Mouse (Mus musculus): ENCODE results near the gene Sh3rf3. TPM values are rescaled to one million over a fixed set of nuclear protein-coding genes. Genes with fewer than 3 reads are reported as not detected.

Sh3rf3 gene
- total RNA-seq, 1 experiment = 1.6 TPM

- H3K9ac ChIP-seq (ENCODE audit: insufficient read depth, low read depth, low read length, poor library complexity, severe bottlenecking) = no peak overlapping the region
- in situ Hi-C loops (cut with MboI; ENCODE audit: low sequenced_read_pairs in 2 of 2, unreplicated experiment in 2 of 2) = loop anchor here in 1 of 2 experiments (25.0 kb wide), 1 partner anchor 486 kb away; no protein-coding TSS in a partner anchor
- H3K36me3 ChIP-seq (ENCODE audit: control insufficient read depth, insufficient read depth, low read length, poor library complexity, severe bottlenecking) = no peaks in the 10 kb centered on the region
- no peak overlapping the region for H3K27ac ChIP-seq (ENCODE audit: insufficient read depth, low read depth, low read length, poor library complexity, severe bottlenecking)
- H3K4me1 ChIP-seq (ENCODE audit: control insufficient read depth in 2 of 2, insufficient read depth in 2 of 2, low read length in 2 of 2, poor library complexity in 1 of 2) = no peaks in the 10 kb centered on the region; a peak in 1 of 4 replicates
- no peak for DNase-seq (ENCODE audit: low read depth, low spot score)
- TF ChIP-seq ZNF384 (IDR thresholded peaks at IDR 0.05; ENCODE audit: low read depth, low read length) (no peak), MAFK (IDR thresholded peaks at IDR 0.05; ENCODE audit: insufficient read depth, low read depth, low read length) (no peak), ZC3H11A (IDR thresholded peaks at IDR 0.05; ENCODE audit: borderline replicate concordance, low read depth, low read length) (no peak), HCFC1 (IDR thresholded peaks at IDR 0.05; ENCODE audit: borderline replicate concordance, insufficient read depth, low read length) (no peak), CHD2 (IDR thresholded peaks at IDR 0.05; ENCODE audit: low read depth, low read length) (no peak)
- no peak overlapping the region for H3K4me3 ChIP-seq (ENCODE audit: insufficient read depth in 1 of 2, low read depth in 1 of 2, low read length in 2 of 2, poor library complexity in 1 of 2, severe bottlenecking in 1 of 2)
- H3K9me3 ChIP-seq (ENCODE audit: control insufficient read depth, insufficient read depth, low read depth, low read length) = no peaks in the 10 kb centered on the region
Observed at GRCm38 (mm10) chr10:58800996-58801433, 12.1 kb upstream of the Sh3rf3 start.

- DNase-seq (ENCODE audit: low read depth, low spot score) = no peak
- no peak for TF ChIP-seq HCFC1 (IDR thresholded peaks at IDR 0.05; ENCODE audit: borderline replicate concordance, insufficient read depth, low read length)
- TF ChIP-seq ZNF384 (IDR thresholded peaks at IDR 0.05; ENCODE audit: low read depth, low read length) = no peak
- no peak for TF ChIP-seq CHD2 (IDR thresholded peaks at IDR 0.05; ENCODE audit: low read depth, low read length)
- no peak for TF ChIP-seq ZC3H11A (IDR thresholded peaks at IDR 0.05; ENCODE audit: borderline replicate concordance, low read depth, low read length)
- TF ChIP-seq MAFK (IDR thresholded peaks at IDR 0.05; ENCODE audit: insufficient read depth, low read depth, low read length) = no peak
- no peak overlapping the region for H3K9ac ChIP-seq (ENCODE audit: insufficient read depth, low read depth, low read length, poor library complexity, severe bottlenecking)
- H3K4me1 ChIP-seq (ENCODE audit: control insufficient read depth in 2 of 2, insufficient read depth in 2 of 2, low read length in 2 of 2, poor library complexity in 1 of 2) = no peaks in the 10 kb centered on the region; a peak in 1 of 4 replicates
- H3K36me3 ChIP-seq (ENCODE audit: control insufficient read depth, insufficient read depth, low read length, poor library complexity, severe bottlenecking) = no peaks in the 10 kb centered on the region
- H3K4me3 ChIP-seq (ENCODE audit: insufficient read depth in 1 of 2, low read depth in 1 of 2, low read length in 2 of 2, poor library complexity in 1 of 2, severe bottlenecking in 1 of 2) = no peak overlapping the region
- H3K9me3 ChIP-seq (ENCODE audit: control insufficient read depth, insufficient read depth, low read depth, low read length) = no peaks in the 10 kb centered on the region
- in situ Hi-C loops (cut with MboI; ENCODE audit: low sequenced_read_pairs in 2 of 2, unreplicated experiment in 2 of 2) = loop anchor here in 1 of 2 experiments (25.0 kb wide), 1 partner anchor 485 kb away; no protein-coding TSS in a partner anchor
- H3K27ac ChIP-seq (ENCODE audit: insufficient read depth, low read depth, low read length, poor library complexity, severe bottlenecking) = no peak overlapping the region
Observed at GRCm38 (mm10) chr10:58802391-58802790, 10.8 kb upstream of the Sh3rf3 start.

DNA sequence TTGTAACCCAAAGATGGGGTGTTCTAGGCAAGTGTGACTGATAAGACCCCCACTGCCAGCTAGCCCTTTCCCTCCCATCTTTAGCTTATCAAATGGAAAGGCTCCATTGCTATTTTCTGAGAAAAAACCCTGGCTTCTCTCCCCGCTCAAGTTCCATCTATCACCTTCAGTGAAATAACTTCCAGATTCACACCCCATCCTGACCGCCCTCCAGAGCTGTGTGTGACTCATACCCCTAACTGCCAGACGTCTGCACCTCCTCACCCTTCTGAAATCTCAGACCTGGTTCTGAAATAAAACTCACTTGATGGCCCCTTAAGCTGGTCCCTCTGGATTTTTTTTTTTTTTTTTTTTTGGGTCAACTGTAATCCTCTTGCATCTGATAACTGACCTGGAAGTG lies 5.2 kb upstream of the Sh3rf3 start:
- Histone ChIP-seq H3K9ac (ENCODE audit: insufficient read depth, low read depth, low read length, poor library complexity, severe bottlenecking) (no peak overlapping the region), H3K27ac (ENCODE audit: insufficient read depth, low read depth, low read length, poor library complexity, severe bottlenecking) (no peak overlapping the region), H3K36me3 (ENCODE audit: control insufficient read depth, insufficient read depth, low read length, poor library complexity, severe bottlenecking) (no peaks in the 10 kb centered on the region), H3K4me1 (ENCODE audit: control insufficient read depth in 2 of 2, insufficient read depth in 2 of 2, low read length in 2 of 2, poor library complexity in 1 of 2) (no peaks in the 10 kb centered on the region; a peak in 1 of 4 replicates), H3K9me3 (ENCODE audit: control insufficient read depth, insufficient read depth, low read depth, low read length) (no peaks in the 10 kb centered on the region), H3K4me3 (ENCODE audit: insufficient read depth in 1 of 2, low read depth in 1 of 2, low read length in 2 of 2, poor library complexity in 1 of 2, severe bottlenecking in 1 of 2) (no peak overlapping the region)
- DNase-seq (ENCODE audit: low read depth, low spot score) = no peak
- in situ Hi-C loops (cut with MboI; ENCODE audit: low sequenced_read_pairs in 2 of 2, unreplicated experiment in 2 of 2) = loop anchor here in 1 of 2 experiments (25.0 kb wide), 1 partner anchor 479 kb away; no protein-coding TSS in a partner anchor
- TF ChIP-seq MAFK (IDR thresholded peaks at IDR 0.05; ENCODE audit: insufficient read depth, low read depth, low read length) = no peak
- TF ChIP-seq CHD2 (IDR thresholded peaks at IDR 0.05; ENCODE audit: low read depth, low read length) = no peak
- TF ChIP-seq HCFC1 (IDR thresholded peaks at IDR 0.05; ENCODE audit: borderline replicate concordance, insufficient read depth, low read length) = no peak
- no peak for TF ChIP-seq ZC3H11A (IDR thresholded peaks at IDR 0.05; ENCODE audit: borderline replicate concordance, low read depth, low read length)

DNA sequence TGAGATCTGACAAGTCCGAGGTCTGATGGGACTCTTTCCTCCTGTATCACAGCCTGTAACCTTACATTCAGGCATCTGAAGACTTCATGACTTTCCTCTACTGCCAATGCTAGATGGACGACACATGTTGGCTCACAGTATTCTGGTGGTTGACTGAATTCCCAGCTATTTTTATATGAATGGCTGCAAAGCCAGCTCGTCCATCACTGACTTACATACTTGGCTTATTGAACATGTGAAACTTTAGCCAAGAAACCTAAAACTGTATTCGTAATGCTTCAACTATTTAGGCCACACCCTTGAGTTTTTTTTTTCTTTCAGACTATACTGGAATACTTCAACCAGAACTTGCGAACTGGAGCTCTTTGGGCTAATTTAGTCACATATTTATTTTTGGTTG lies 3.0 kb upstream of the Sh3rf3 start:
- H3K27ac ChIP-seq (ENCODE audit: insufficient read depth, low read depth, low read length, poor library complexity, severe bottlenecking) = no peak overlapping the region
- no peak overlapping the region for H3K4me3 ChIP-seq (ENCODE audit: insufficient read depth in 1 of 2, low read depth in 1 of 2, low read length in 2 of 2, poor library complexity in 1 of 2, severe bottlenecking in 1 of 2)
- H3K9ac ChIP-seq (ENCODE audit: insufficient read depth, low read depth, low read length, poor library complexity, severe bottlenecking) = no peak overlapping the region
- in situ Hi-C loops (cut with MboI; ENCODE audit: low sequenced_read_pairs in 2 of 2, unreplicated experiment in 2 of 2) = loop anchor here in 1 of 2 experiments (25.0 kb wide), 1 partner anchor 477 kb away; no protein-coding TSS in a partner anchor
- H3K9me3 ChIP-seq (ENCODE audit: control insufficient read depth, insufficient read depth, low read depth, low read length) = no peaks in the 10 kb centered on the region
- no peaks in the 10 kb centered on the region for H3K36me3 ChIP-seq (ENCODE audit: control insufficient read depth, insufficient read depth, low read length, poor library complexity, severe bottlenecking)
- DNase-seq (ENCODE audit: low read depth, low spot score) = no peak
- no peak for TF ChIP-seq HCFC1 (IDR thresholded peaks at IDR 0.05; ENCODE audit: borderline replicate concordance, insufficient read depth, low read length)
- TF ChIP-seq CHD2 (IDR thresholded peaks at IDR 0.05; ENCODE audit: low read depth, low read length) = no peak
- TF ChIP-seq MAFK (IDR thresholded peaks at IDR 0.05; ENCODE audit: insufficient read depth, low read depth, low read length) = no peak
- no peak for TF ChIP-seq ZNF384 (IDR thresholded peaks at IDR 0.05; ENCODE audit: low read depth, low read length)
- no peaks in the 10 kb centered on the region; a peak in 1 of 4 replicates for H3K4me1 ChIP-seq (ENCODE audit: control insufficient read depth in 2 of 2, insufficient read depth in 2 of 2, low read length in 2 of 2, poor library complexity in 1 of 2)
